Mouse (Mus musculus) testis, adult 2 months (tissue): ENCODE results near the gene Acads.

Source experiments
- CTCF ChIP-seq: fragments of 200-500 bp; IDR thresholded peaks from 2 replicates; pipeline ENCODE4 v1.5.1; 2012; ENCODE audit warnings: low read depth, mild to moderate bottlenecking, inconsistent platforms, low read length, moderate library complexity; ENCODE audit not compliant: control insufficient read depth, insufficient read depth, insufficient replicate concordance
- POLR2A ChIP-seq: fragments of 200-500 bp; IDR thresholded peaks from 2 replicates; pipeline ENCODE4 v1.6.1; 2012; ENCODE audit warnings: low read depth, mild to moderate bottlenecking, inconsistent platforms, low read length, moderate library complexity; ENCODE audit not compliant: control insufficient read depth

GRCm38 (mm10) chr5:115133358-115134066 is 14.4 kb upstream of the Acads start:
- no peak for TF ChIP-seq POLR2A
- no peak for TF ChIP-seq CTCF
